Mouse (Mus musculus) small intestine, adult 2 months (tissue): ENCODE measurements around the gene Hao2. TPM values are rescaled to one million over a fixed set of nuclear protein-coding genes. Genes with fewer than 3 reads are reported as not detected.

Source experiments
- H3K27ac ChIP-seq: fragments of 200-500 bp; 2 replicates; pipeline ENCODE4 v1.5.1; 2012; ENCODE audit warnings: low read depth, low read length, control low read depth, inconsistent platforms; ENCODE audit not compliant: insufficient read depth
- H3K27me3 ChIP-seq: fragments of 200-500 bp; 2 replicates; pipeline ENCODE4 v1.6.1; 2012; ENCODE audit warnings: mild to moderate bottlenecking, moderate library complexity, low read length, inconsistent platforms; ENCODE audit not compliant: control insufficient read depth, insufficient read depth
- H3K36me3 ChIP-seq: fragments of 200-500 bp; 2 replicates; pipeline ENCODE4 v1.6.1; 2012; ENCODE audit warnings: mild to moderate bottlenecking, low read length, control low read depth, inconsistent platforms; ENCODE audit not compliant: control insufficient read depth, insufficient read depth
- H3K4me1 ChIP-seq: fragments of 200-500 bp; 2 replicates; pipeline ENCODE4 v1.6.1; 2012; ENCODE audit warnings: low read length, inconsistent platforms, mixed read lengths; ENCODE audit not compliant: control insufficient read depth, insufficient read depth, insufficient read length
- H3K4me3 ChIP-seq: fragments of 200-500 bp; 2 replicates; pipeline ENCODE4 v1.5.1; 2012; ENCODE audit warnings: low read depth, mild to moderate bottlenecking, control low read depth, inconsistent platforms, low read length, moderate library complexity
- CTCF ChIP-seq: fragments of 200-500 bp; IDR thresholded peaks from 2 replicates; pipeline ENCODE4 v1.5.1; 2012; ENCODE audit warnings: low read depth, mild to moderate bottlenecking, control low read depth, inconsistent platforms, low read length, moderate library complexity, mixed read lengths; ENCODE audit not compliant: insufficient replicate concordance, insufficient read length; ENCODE audit errors: extremely low read depth
- POLR2A ChIP-seq: fragments of 200-500 bp; IDR thresholded peaks from 2 replicates; pipeline ENCODE4 v1.6.1; 2012; ENCODE audit warnings: low read depth, mild to moderate bottlenecking, control low read depth, inconsistent platforms, low read length, moderate library complexity
- WGBS: fragments of 180-500 bp; shearing (Covaris S2); methylation state at CpG from one replicate; pipeline ENCODE4 v1.1.7; 2018; 5-methylcytosine and 5-hydroxymethylcytosine counted together
- polyA plus RNA-seq: library from polyadenylated mRNA; depleted of rRNA; stranded (reverse); fragments of >200 nt; gene quantifications from 2 replicates; pipeline ENCODE4 v1.2.3, GENCODE M21; 2012; rRNA removed

Gene Hao2
- polyA plus RNA-seq = 0.04 and 0.10 TPM in 2 replicates

DNA sequence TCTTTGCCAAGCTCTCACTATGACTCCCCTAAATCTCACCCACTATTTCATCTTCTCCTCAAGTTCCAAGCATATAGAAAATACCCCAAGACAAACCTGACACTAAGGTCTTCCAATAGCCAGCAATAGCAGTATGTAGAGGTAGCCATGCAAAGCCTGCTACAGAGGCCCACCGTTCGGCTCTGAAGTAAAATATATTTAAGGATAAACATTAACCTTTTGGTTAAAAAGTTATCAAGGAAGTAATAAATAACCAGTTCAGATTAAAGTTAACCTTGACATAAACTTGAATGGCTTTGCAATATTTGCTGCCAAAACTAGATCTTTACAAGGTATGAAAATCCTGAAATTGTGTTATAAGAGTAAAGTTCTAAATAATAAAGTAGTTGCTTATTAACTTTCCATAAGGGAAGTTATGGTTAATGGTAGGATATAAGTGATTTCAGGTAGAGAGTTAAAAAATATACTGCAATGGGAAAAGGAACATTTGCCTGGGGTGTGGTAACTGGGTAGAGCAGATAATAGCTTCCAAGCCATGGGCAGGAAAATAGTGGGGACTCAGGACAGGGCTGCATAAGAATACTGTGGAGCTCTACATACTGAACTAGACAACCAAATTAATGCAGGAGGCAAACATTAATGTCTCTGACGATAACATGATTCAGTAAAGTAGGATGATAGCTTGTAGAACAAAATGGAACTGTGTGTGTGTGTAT lies at the start of gene Hao2:
Hao2 (minus strand) TSS at position 183 of the 716 bp plus-strand sequence.
- 22% methylated on average over 3 of the region's 3 CpGs for WGBS
- Histone ChIP-seq H3K36me3 (no peaks in the 10 kb centered on the region), H3K27ac (no peak within 1 kb of the TSS), H3K4me3 (no peak within 1 kb of the TSS), H3K27me3 (no peaks in the 10 kb centered on the region), H3K4me1 (no peaks in the 10 kb centered on the region; the same call in 1 of the 2 replicates)
- TF ChIP-seq CTCF (no peak), POLR2A (no peak)

DNA sequence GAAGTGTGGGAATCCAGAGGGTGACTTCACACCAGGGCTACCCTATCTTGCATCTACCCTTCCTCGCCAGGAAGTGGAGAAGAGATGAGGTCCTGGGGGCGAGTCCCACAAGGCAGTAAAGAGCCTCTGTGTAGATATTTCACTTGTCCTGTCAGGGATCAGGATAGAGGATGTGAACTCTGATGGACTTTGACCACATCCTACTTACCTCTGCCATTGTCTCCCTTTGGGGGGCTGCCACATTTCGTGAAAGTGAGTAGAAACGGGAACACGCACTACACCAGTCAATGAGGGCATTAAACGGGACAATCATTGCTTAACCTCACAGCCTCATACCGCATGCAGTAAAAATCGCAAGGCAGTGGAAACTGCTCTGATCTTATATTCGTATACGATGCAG lies 48.6 kb upstream of the Hao2 start:
- Histone ChIP-seq H3K4me1 (no peaks in the 10 kb centered on the region), H3K27me3 (no peaks in the 10 kb centered on the region), H3K4me3 (no peak overlapping the region), H3K36me3 (no peaks in the 10 kb centered on the region), H3K27ac (no peak overlapping the region)
- 19% methylated on average over 10 of the region's 10 CpGs for WGBS
- no peak for TF ChIP-seq POLR2A
- no peak for TF ChIP-seq CTCF

- no peak overlapping the region for H3K4me3 ChIP-seq
Observed at GRCm38 (mm10) chr3:98941066-98941551, 48.1 kb upstream of the Hao2 start.

DNA sequence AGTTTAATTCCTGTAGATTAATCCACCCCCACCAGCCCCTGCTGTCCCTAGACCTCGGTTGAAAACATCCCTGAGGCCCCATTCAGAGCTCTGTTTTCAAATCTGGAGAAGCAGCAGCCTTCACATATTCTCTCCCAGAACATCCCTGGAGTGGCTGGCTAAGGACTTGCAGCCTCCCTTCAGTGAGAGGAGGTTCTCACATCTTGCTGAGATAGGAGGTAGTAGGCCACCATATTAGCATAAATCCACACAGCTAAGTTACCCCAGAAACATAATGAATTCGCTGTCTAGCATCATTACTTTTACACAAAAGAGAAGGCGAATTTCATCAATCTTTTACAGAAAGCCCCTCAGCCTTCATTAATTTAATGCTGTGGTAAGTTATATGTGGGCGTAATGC lies 47.2 kb upstream of the Hao2 start:
- WGBS = 82% methylated on average over 4 of the region's 4 CpGs
- TF ChIP-seq CTCF = no peak
- TF ChIP-seq POLR2A = no peak
- Histone ChIP-seq H3K36me3 (no peaks in the 10 kb centered on the region), H3K27me3 (no peaks in the 10 kb centered on the region), H3K27ac (no peak overlapping the region), H3K4me3 (no peak overlapping the region), H3K4me1 (no peaks in the 10 kb centered on the region)

More at GRCm38 (mm10) chr3:98941066-98941551, 48.1 kb upstream of the Hao2 start:
- Histone ChIP-seq H3K27me3 (no peaks in the 10 kb centered on the region), H3K4me1 (no peaks in the 10 kb centered on the region), H3K27ac (no peak overlapping the region), H3K36me3 (no peaks in the 10 kb centered on the region)
- WGBS = 3% methylated on average over 24 of the region's 24 CpGs
- TF ChIP-seq POLR2A (no peak), CTCF (no peak)

DNA sequence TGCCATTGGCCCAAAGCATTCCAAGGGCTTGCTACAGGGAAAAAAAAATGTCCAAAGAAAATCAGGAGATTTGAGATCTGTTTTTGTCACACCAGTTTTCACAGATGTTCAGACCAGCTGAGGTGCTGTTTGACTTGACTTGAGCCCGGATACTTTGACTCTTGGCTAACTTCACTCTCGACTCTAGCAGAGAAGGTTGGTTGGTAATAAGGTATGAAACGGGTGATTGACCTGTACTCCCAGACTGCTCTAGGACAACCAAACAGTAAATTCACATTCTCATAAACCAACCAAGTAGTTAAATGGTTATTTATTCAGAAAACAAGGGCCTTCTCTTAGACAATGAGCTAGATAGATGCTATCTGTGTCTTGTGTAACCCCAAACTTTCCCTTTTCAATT lies 43.4 kb upstream of the Hao2 start:
- Histone ChIP-seq H3K27ac (no peak overlapping the region), H3K4me1 (no peaks in the 10 kb centered on the region), H3K36me3 (no peaks in the 10 kb centered on the region), H3K27me3 (no peaks in the 10 kb centered on the region), H3K4me3 (no peak overlapping the region)
- WGBS = 91% methylated on average over 3 of the region's 3 CpGs
- TF ChIP-seq POLR2A (no peak), CTCF (no peak)

GRCm38 (mm10) chr3:98934601-98935000 lies 41.6 kb upstream of the Hao2 start:
- WGBS = 60% methylated on average over 7 of the region's 7 CpGs
- no peaks in the 10 kb centered on the region for H3K4me1 ChIP-seq
- H3K36me3 ChIP-seq = no peaks in the 10 kb centered on the region
- no peak for TF ChIP-seq POLR2A
- no peak for TF ChIP-seq CTCF
- no peak overlapping the region for H3K27ac ChIP-seq
- H3K27me3 ChIP-seq = no peaks in the 10 kb centered on the region
- no peak overlapping the region for H3K4me3 ChIP-seq

DNA sequence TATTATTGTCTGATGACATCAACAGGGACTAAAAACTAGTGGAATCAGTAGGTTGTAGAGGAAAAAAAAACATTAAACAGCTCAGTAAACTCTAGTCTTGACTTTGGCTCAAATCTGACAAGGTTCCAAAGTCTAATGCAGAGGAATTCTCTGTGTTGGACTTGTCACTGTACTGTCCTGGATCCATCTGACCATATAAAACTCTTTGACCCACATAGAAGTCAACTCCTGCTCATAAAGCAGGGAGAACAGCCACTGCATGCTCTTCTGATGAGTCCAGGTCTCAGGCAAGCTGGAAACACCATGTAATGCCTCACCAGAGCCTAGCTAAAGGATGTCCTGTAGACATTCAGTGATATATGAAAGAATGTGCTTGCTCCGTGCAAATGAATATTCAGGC lies 41.0 kb upstream of the Hao2 start:
- Histone ChIP-seq H3K4me1 (no peaks in the 10 kb centered on the region), H3K36me3 (no peaks in the 10 kb centered on the region), H3K27ac (no peak overlapping the region), H3K27me3 (no peaks in the 10 kb centered on the region), H3K4me3 (no peak overlapping the region)
- 74% methylated on average over 1 of the region's 1 CpGs for WGBS
- TF ChIP-seq POLR2A (no peak), CTCF (no peak)

GRCm38 (mm10) chr3:98932421-98932820 lies 39.4 kb upstream of the Hao2 start:
- TF ChIP-seq POLR2A = no peak
- Histone ChIP-seq H3K27me3 (no peaks in the 10 kb centered on the region), H3K4me1 (no peaks in the 10 kb centered on the region), H3K4me3 (no peak overlapping the region), H3K36me3 (no peaks in the 10 kb centered on the region), H3K27ac (no peak overlapping the region)
